Mouse (Mus musculus): ENCODE measurements around the gene Senp7. TPM values are rescaled to one million over a fixed set of nuclear protein-coding genes. Genes with fewer than 3 reads are reported as not detected.
"Not testable (repeated sequence)": the region's sequence is repeated elsewhere in the genome, so short reads cannot be mapped to it uniquely, and the experiment has no call there.

Senp7 gene
- polyA plus RNA-seq, 1 experiment from 2014 or later, result 31.1 TPM

GRCm38 (mm10) chr16:56137672-56138071, 89.5 kb downstream of the Senp7 start:
- H3K4me3 ChIP-seq (ENCODE audit: low read depth, low read length); H3K36me3 ChIP-seq (ENCODE audit: control insufficient read depth, insufficient read depth, low read length); H3K4me2 ChIP-seq (ENCODE audit: low read depth, severe bottlenecking); H3K4me1 ChIP-seq (ENCODE audit: control insufficient read depth, insufficient read depth, low read length); H3K9me3 ChIP-seq (ENCODE audit: control insufficient read depth, low read length); H3K9ac ChIP-seq (ENCODE audit: low read length); H3K27me3 ChIP-seq (ENCODE audit: control insufficient read depth, insufficient read depth, low read length); H3K27ac ChIP-seq (replicated peaks; ENCODE audit: low read depth, low read length); ATAC-seq (ENCODE audit: insufficient number of reproducible peaks, low FRiP score, low TSS enrichment, low read depth); DNase-seq (ENCODE audit: low spot score): not testable (repeated sequence)
- WGBS, result 98% methylated on average over 5 of the region's 5 CpGs

DNA sequence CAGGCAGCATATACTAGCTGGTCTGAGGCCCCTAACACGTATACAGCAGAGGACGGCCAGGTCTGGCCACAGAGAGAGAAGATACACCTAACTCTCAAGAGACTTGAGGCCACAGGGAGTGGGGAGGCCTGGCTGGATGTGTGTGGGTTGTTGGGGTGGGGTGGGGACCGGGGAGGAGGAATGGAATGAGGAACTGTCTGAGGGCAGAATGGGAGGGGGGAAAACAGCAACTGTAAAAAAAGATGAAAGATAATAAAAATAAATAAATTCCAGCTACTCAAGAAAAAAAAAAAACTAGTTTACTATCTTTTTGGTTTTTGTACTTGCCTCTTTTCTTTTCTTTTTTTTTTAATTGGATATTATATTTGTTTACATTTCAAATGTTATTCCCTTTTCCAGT, 91.8 kb downstream of the Senp7 start:
- no peaks in the 10 kb centered on the region for H3K4me1 ChIP-seq (ENCODE audit: control insufficient read depth, insufficient read depth, low read length)
- H3K4me3 ChIP-seq (ENCODE audit: low read depth, low read length), result no peak overlapping the region
- 88% methylated on average over 3 of the region's 3 CpGs for WGBS

GRCm38 (mm10) chr16:56144876-56145555, 96.9 kb downstream of the Senp7 start:
- Histone ChIP-seq H3K27ac (replicated peaks; ENCODE audit: low read depth, low read length) (no peak overlapping the region), H3K4me2 (ENCODE audit: low read depth, severe bottlenecking) (no peak overlapping the region), H3K4me3 (ENCODE audit: low read depth, low read length) (no peak overlapping the region), H3K36me3 (ENCODE audit: control insufficient read depth, insufficient read depth, low read length) (no peaks in the 10 kb centered on the region), H3K9ac (ENCODE audit: low read length) (no peak overlapping the region), H3K9me3 (ENCODE audit: control insufficient read depth, low read length) (no peaks in the 10 kb centered on the region), H3K27me3 (ENCODE audit: control insufficient read depth, insufficient read depth, low read length) (no peaks in the 10 kb centered on the region), H3K4me1 (ENCODE audit: control insufficient read depth, insufficient read depth, low read length) (no peaks in the 10 kb centered on the region)
- ATAC-seq (ENCODE audit: insufficient number of reproducible peaks, low FRiP score, low TSS enrichment, low read depth) (no peak), DNase-seq (ENCODE audit: low spot score) (no peak)
- 96% methylated on average over 17 of the region's 17 CpGs for WGBS

More for the DNA sequence above, 91.8 kb downstream of the Senp7 start:
- H3K9ac ChIP-seq (ENCODE audit: low read length), result no peak overlapping the region
- H3K27ac ChIP-seq (replicated peaks; ENCODE audit: low read depth, low read length), result no peak overlapping the region
- no peak overlapping the region for H3K4me2 ChIP-seq (ENCODE audit: low read depth, severe bottlenecking)
- no peaks in the 10 kb centered on the region for H3K27me3 ChIP-seq (ENCODE audit: control insufficient read depth, insufficient read depth, low read length)
- DNase-seq (ENCODE audit: low spot score) (no peak), ATAC-seq (ENCODE audit: insufficient number of reproducible peaks, low FRiP score, low TSS enrichment, low read depth) (no peak)
- H3K9me3 ChIP-seq (ENCODE audit: control insufficient read depth, low read length), result no peaks in the 10 kb centered on the region
- no peaks in the 10 kb centered on the region for H3K36me3 ChIP-seq (ENCODE audit: control insufficient read depth, insufficient read depth, low read length)

DNA sequence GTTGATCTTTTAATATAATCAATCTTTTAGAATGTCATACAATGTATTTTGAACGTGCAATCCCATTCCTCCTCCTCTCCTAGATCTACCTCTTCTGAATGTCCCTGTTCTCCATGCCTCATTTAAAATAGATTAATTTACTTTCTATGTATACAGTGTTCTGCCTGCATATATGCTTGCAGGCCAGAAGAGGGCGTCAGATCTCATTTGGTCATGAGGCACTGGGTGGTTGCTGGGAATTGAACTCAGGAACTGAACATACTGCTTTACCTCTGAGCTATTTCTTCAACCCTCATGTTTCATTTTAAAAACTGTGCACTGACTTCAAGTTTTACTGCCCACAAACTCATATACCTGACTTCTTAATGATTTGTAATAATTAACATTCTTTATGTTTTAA, 99.5 kb downstream of the Senp7 start:
- ATAC-seq (ENCODE audit: insufficient number of reproducible peaks, low FRiP score, low TSS enrichment, low read depth), result no peak
- Histone ChIP-seq H3K4me3 (ENCODE audit: low read depth, low read length) (no peak overlapping the region), H3K4me2 (ENCODE audit: low read depth, severe bottlenecking) (no peak overlapping the region), H3K9me3 (ENCODE audit: control insufficient read depth, low read length) (no peaks in the 10 kb centered on the region), H3K27me3 (ENCODE audit: control insufficient read depth, insufficient read depth, low read length) (no peaks in the 10 kb centered on the region), H3K4me1 (ENCODE audit: control insufficient read depth, insufficient read depth, low read length) (no peaks in the 10 kb centered on the region), H3K9ac (ENCODE audit: low read length) (no peak overlapping the region), H3K27ac (replicated peaks; ENCODE audit: low read depth, low read length) (no peak overlapping the region), H3K36me3 (ENCODE audit: control insufficient read depth, insufficient read depth, low read length) (no peaks in the 10 kb centered on the region)
- no peak for DNase-seq (ENCODE audit: low spot score)
- WGBS, result 49% methylated on average over 2 of the region's 2 CpGs

DNA sequence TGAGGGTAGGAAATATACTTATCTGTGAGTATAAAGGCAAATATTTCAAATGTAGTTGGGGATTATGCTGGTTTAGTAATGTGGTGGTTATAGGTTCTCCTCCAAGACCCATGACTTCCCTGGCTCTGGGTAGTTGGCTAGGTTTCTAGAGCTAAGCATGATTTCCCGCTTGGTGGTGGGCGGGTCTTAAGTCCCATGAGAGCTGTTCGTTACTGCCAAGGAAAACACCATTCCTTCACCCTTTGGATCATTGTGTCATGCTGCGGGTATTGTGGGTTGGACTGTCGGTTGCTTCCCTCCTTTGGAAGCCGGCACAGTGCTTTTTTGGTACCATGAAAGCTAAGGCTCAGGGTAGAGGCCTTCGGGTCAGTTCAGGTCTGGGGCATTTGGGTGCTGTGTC, 115.3 kb downstream of the Senp7 start:
- ATAC-seq (ENCODE audit: insufficient number of reproducible peaks, low FRiP score, low TSS enrichment, low read depth) (no peak), DNase-seq (ENCODE audit: low spot score) (no peak)
- no peaks in the 10 kb centered on the region; the same call in 1 of the 2 replicates for H3K36me3 ChIP-seq (ENCODE audit: control insufficient read depth, insufficient read depth, low read length)
- H3K4me2 ChIP-seq (ENCODE audit: low read depth, severe bottlenecking), result no peak overlapping the region
- no peaks in the 10 kb centered on the region for H3K4me1 ChIP-seq (ENCODE audit: control insufficient read depth, insufficient read depth, low read length)
- H3K27me3 ChIP-seq (ENCODE audit: control insufficient read depth, insufficient read depth, low read length), result no peaks in the 10 kb centered on the region
- no peak overlapping the region for H3K4me3 ChIP-seq (ENCODE audit: low read depth, low read length)
- no peak overlapping the region for H3K9ac ChIP-seq (ENCODE audit: low read length)
- H3K9me3 ChIP-seq (ENCODE audit: control insufficient read depth, low read length), result no peaks in the 10 kb centered on the region
- 90% methylated on average over 7 of the region's 7 CpGs for WGBS
- H3K27ac ChIP-seq (replicated peaks; ENCODE audit: low read depth, low read length), result no peak overlapping the region

- no peak for ATAC-seq (ENCODE audit: insufficient number of reproducible peaks, low FRiP score, low TSS enrichment, low read depth)
Measured at GRCm38 (mm10) chr16:56170247-56170646, 122.1 kb downstream of the Senp7 start.

GRCm38 (mm10) chr16:56175867-56176581, 127.9 kb downstream of the Senp7 start:
- Histone ChIP-seq H3K27ac (replicated peaks; ENCODE audit: low read depth, low read length) (no peak overlapping the region), H3K4me3 (ENCODE audit: low read depth, low read length) (no peak overlapping the region), H3K36me3 (ENCODE audit: control insufficient read depth, insufficient read depth, low read length) (no peaks in the 10 kb centered on the region), H3K4me1 (ENCODE audit: control insufficient read depth, insufficient read depth, low read length) (no peaks in the 10 kb centered on the region), H3K9ac (ENCODE audit: low read length) (no peak overlapping the region), H3K4me2 (ENCODE audit: low read depth, severe bottlenecking) (no peak overlapping the region), H3K9me3 (ENCODE audit: control insufficient read depth, low read length) (no peaks in the 10 kb centered on the region), H3K27me3 (ENCODE audit: control insufficient read depth, insufficient read depth, low read length) (no peaks in the 10 kb centered on the region)
- DNase-seq (ENCODE audit: low spot score) (peak; percentile 35), ATAC-seq (ENCODE audit: insufficient number of reproducible peaks, low FRiP score, low TSS enrichment, low read depth) (no peak)
- WGBS, result 66% methylated on average over 8 of the region's 8 CpGs

More at GRCm38 (mm10) chr16:56170247-56170646, 122.1 kb downstream of the Senp7 start:
- Histone ChIP-seq H3K36me3 (ENCODE audit: control insufficient read depth, insufficient read depth, low read length) (no peaks in the 10 kb centered on the region; the same call in 1 of the 2 replicates), H3K4me1 (ENCODE audit: control insufficient read depth, insufficient read depth, low read length) (no peaks in the 10 kb centered on the region), H3K27ac (replicated peaks; ENCODE audit: low read depth, low read length) (no peak overlapping the region), H3K27me3 (ENCODE audit: control insufficient read depth, insufficient read depth, low read length) (no peaks in the 10 kb centered on the region), H3K9me3 (ENCODE audit: control insufficient read depth, low read length) (no peaks in the 10 kb centered on the region), H3K4me3 (ENCODE audit: low read depth, low read length) (no peak overlapping the region), H3K9ac (ENCODE audit: low read length) (no peak overlapping the region), H3K4me2 (ENCODE audit: low read depth, severe bottlenecking) (no peak overlapping the region)
- no peak for DNase-seq (ENCODE audit: low spot score)

DNA sequence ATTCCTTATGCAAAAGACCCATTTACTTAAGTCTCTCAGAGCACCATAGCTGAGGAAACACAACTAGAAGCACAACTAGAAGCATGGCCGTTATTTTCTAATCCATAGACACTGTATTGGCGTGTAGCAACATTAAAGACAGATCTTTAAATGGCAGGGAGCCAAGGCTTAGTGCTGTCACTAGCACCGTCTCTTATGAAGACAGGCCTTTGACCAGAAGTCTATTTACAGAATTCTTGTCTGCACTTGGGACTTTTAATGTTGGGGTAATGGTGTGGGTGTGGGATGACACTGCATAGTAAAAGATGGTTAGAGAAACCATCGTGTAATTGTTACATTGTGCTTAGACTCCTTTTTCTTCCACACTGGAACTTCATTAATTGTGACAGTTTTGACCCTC, 138.7 kb downstream of the Senp7 start:
- Histone ChIP-seq H3K9ac (ENCODE audit: low read length) (no peak overlapping the region), H3K9me3 (ENCODE audit: control insufficient read depth, low read length) (no peaks in the 10 kb centered on the region), H3K4me2 (ENCODE audit: low read depth, severe bottlenecking) (no peak overlapping the region), H3K36me3 (ENCODE audit: control insufficient read depth, insufficient read depth, low read length) (peaks cover 2% of the 10 kb centered on the region; the same call in 1 of the 2 replicates), H3K27ac (replicated peaks; ENCODE audit: low read depth, low read length) (no peak overlapping the region), H3K4me1 (ENCODE audit: control insufficient read depth, insufficient read depth, low read length) (no peaks in the 10 kb centered on the region), H3K4me3 (ENCODE audit: low read depth, low read length) (no peak overlapping the region), H3K27me3 (ENCODE audit: control insufficient read depth, insufficient read depth, low read length) (no peaks in the 10 kb centered on the region)
- ATAC-seq (ENCODE audit: insufficient number of reproducible peaks, low FRiP score, low TSS enrichment, low read depth) (no peak), DNase-seq (ENCODE audit: low spot score) (no peak)
- WGBS, result 93% methylated on average over 4 of the region's 4 CpGs

All from limb, embryonic 11.5 days (tissue).